Mouse (Mus musculus): Measurements from ENCODE around the gene Ptges. TPM values are rescaled to one million over a fixed set of nuclear protein-coding genes. Genes with fewer than 3 reads are reported as not detected.

Ptges gene
- polyA plus RNA-seq, 2 experiments from 2014 or later: 0.09 TPM; not detected in 1

- ATAC-seq: no peak
These were observed 32.4 kb downstream of the Ptges start for GRCm38 (mm10) chr2:30897291-30897690.

DNA sequence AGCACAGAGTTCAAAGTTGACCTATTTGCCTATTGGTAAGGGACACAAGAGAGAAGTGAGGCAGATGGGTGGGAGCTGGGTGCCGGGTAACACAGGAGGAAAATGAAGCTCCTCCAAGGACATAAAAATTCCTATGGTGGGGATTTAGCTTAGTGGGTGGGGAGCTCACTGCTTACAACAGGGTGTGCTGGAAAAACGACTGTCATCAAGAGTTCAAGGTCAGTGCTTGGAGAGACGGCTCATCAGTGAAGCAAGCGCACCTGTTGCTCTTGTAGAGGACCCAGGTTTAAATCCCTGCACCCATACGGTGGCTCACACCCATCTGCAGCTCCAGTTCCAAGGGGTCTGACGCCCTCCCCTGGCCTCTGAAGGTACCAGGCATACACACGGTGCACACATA lies 35.7 kb downstream of the Ptges start:
- ATAC-seq: no peak

GRCm38 (mm10) chr2:30893399-30893798 lies 36.3 kb downstream of the Ptges start:
- ATAC-seq: no peak

DNA sequence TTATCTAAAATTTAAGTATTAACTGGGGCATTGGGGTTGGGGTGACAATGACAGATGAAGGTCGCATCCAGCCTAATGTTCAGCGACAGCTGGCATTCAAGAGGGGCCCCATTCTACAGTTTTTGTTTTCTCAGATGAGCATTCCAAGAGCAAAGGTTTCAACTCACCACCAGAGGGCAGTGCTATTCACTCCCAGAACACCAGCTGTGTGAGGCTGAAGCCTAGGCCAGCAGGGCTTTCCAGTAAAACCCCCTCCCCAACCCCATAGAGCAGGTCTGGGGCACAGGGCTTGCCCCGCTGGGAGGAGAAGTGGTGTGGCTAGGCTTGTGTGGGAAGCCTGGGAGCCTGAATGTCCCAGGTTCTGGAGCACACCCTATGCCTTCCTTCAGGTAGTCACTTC lies 38.7 kb downstream of the Ptges start:
- no peak for ATAC-seq

GRCm38 (mm10) chr2:30885453-30886163 lies 44.1 kb downstream of the Ptges start:
- ATAC-seq: no peak

DNA sequence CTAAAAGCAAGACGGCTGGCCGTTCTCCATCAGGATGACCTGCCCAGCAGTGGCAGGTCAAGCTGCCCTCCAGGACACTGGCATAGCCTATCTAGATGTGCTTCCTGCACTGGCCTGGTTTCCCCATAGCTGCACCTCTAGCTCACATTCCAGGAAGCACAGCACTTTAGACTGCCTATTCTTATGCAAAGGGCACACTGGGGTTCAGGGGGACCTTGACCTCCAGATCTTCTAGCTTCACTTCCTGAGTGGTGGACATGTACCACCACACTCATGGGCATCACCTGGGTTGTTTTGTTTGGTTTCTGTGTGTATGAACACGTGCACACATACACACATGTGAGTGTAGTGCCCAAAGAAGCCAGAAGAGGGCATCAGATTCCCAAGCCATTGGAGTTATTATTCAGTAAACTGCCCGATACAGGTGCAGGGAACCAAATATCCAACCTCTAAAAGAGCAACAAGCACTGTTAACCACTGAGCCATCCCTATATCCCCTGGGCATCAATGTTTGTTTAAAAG lies 44.8 kb downstream of the Ptges start:
- no peak for ATAC-seq

- no peak for ATAC-seq
These were observed 48.4 kb downstream of the Ptges start for GRCm38 (mm10) chr2:30881215-30881614.

- no peak for ATAC-seq
These were observed 50.2 kb downstream of the Ptges start for GRCm38 (mm10) chr2:30879481-30879880.

- no peak for ATAC-seq
These were observed 53.8 kb downstream of the Ptges start for GRCm38 (mm10) chr2:30875621-30876432.

DNA sequence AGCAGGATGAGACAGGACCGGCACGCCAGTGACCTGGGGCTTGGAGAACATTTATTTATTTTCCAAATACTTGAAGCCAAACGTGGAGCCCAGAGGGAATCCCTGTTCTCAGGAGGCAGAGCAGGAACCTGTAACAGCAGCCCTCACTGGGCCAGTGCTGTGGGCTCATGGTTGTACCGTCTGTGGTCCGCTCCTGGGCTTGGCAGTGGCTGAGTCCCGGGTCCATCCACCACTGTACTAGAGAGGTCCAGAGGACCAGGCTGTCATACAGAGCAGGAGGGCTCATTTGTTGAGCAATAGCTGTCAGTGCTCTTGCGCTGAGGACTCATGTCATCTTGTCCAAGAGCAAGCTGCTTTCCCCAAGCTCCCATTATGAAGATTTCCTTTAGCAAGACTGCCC lies 54.6 kb downstream of the Ptges start:
- no peak for ATAC-seq

GRCm38 (mm10) chr2:30874445-30874844 lies 55.2 kb downstream of the Ptges start:
- ATAC-seq: no peak

DNA sequence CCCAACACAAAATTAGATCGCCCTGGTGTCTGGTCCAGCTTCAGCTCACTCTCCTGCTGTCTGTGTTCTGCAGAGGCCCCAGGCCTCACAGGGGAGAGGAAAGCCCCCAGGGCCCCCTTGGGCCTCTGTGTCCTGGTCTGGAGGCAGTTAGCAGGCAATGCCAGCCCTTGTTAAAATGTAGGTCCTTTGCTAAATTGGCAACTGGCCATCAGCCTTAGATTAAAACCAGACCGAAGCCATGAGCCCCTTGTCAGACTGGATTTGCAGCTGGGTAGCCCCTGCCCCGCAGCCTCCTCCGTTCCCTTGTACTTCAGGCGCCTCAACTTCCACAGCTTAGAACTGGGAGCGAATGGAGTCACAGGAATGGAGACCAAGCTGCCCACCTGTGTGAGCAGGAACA lies 57.0 kb downstream of the Ptges start:
- ATAC-seq: no peak

DNA sequence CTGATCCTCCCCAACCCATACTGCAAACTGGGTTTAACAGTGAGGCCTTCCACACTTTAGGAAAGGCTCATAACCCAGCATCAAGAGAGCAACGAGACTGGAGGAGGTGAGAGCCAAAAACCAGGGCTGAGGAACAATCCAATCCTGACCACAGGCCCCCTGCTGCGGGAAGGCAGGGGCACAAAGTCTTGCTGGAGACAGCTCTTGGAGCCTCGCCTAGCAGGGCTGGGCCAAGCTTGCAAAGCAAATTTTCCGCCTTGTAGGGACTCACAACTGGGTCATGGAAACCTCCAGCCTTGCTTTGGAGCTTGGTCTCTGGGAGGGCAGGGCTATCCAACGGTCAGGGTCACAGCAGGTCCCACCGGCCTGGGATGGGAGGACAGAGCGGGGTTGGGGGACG lies 58.8 kb downstream of the Ptges start:
- ATAC-seq: no peak

DNA sequence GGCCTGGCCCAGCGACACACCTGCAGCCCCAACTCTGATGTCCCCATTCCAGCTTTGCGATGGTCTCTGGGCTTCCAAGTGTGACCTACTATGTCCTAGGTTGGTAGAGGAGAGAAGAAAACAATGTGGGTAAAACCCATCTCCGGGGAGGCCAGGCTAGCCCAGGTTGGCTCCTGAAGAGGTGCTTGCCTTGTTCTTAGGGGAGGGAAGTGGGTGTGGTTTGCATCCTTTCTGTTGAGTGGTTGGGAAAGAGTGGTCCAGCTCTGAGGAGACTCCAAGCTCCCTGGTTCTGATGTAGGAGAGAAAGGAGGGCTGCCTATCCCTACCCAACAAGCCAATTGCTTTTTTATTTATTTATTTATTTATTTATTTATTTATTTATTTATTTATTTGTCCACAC lies 64.2 kb downstream of the Ptges start:
- no peak for ATAC-seq

GRCm38 (mm10) chr2:30864968-30865381 lies 64.7 kb downstream of the Ptges start:
- ATAC-seq: no peak

DNA sequence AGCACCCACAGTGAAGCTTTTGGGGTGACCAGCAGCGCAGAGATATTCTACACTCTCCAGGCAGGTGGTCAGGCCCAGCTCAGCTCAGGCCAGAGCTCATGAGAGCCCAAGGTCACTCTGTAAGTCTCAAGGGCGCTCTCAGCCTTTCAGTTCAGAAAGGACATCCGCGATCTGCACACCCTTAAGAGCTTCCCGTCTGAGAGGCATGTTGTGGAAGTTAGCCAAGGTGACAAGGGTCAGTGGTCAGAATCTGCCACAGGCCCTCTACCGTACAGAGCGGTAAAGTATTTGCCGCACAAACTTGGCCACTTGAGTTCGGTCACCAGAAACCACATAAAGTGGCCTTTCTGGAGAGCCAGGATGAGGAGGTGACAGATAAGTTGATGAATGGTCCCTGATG lies 66.1 kb downstream of the Ptges start:
- ATAC-seq: no peak

DNA sequence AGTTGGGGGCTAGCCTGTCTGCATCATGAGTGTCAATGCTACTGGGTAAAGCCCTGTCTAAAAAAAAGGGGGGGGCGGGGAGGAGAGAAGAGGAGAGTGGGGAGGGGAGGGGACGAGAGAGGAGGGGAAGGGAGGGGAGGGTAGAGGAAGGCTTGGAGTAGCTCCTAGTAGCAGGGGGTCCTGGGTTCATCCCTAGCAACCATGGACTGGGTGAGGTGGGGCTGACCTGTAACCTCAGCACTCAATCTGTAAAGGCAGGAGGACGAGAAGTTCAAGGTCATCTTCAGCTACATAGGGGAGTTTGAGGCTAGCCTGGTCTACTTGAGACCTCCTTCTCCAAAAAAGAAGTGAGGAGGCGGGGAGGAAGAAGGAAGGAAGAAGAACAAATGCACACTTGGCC lies 67.6 kb downstream of the Ptges start:
- ATAC-seq: no peak

- ATAC-seq: no peak
These were observed 69.9 kb downstream of the Ptges start for GRCm38 (mm10) chr2:30859782-30860181.

DNA sequence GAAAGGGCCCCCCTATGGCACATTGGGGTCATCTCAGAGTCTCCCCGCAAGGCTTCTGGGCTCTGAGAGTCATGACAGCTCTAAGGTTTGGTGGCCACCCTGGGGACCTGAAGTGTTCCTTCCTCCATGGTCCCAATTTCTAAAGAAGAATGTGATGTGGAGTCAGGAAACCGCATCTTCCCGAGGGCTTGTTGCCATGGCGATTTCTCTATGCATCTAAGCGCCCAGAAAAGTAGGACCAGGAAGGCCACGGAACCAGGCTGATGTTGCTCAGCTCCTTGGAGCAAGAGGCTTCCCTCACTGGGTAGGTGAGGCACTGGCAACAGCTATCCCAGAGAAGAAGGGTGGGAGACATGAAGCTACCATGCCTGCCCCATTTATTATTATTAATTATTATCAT lies 72.6 kb downstream of the Ptges start:
- ATAC-seq: no peak

GRCm38 (mm10) chr2:30852771-30853313 lies 76.8 kb downstream of the Ptges start:
- no peak for ATAC-seq

DNA sequence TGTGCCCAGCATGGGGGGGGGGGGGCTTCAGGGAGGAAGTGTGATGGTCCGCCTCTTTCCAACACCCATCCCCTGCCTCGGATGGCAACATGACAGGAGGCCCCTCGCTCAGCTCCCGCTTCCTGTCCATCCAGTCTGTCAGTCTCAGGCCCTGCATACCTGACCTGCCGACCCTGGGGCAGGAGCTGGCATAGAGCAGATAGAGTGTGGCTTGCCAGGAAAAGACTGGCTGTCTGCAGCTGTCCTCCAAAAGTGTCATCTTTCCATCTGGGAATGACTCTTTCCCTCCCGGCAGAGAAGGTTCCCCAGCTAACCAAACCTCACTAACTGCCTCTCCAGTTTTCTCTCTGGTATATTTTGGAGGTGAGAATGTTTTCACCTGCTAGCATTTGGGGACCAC lies 79.1 kb downstream of the Ptges start:
- no peak for ATAC-seq

DNA sequence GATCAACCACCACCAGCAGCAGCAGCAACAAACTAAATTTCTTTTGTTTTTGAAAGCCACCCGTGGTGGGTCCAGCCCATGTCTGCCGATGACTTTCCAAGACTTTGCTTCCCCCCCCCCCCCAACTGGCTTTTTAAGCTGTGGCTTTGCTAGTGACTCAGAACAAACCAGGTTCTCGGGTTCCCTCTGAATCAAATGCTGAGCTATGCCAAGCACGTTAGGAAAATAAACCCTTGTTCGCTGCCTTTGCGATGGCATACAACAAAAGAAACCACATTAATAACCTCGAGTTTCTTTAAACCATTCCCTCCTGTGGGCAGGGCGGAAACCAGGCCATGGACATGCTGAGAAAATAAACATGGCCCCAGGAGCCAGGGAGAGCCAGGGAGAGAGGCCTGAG lies 81.5 kb downstream of the Ptges start:
- ATAC-seq: no peak

DNA sequence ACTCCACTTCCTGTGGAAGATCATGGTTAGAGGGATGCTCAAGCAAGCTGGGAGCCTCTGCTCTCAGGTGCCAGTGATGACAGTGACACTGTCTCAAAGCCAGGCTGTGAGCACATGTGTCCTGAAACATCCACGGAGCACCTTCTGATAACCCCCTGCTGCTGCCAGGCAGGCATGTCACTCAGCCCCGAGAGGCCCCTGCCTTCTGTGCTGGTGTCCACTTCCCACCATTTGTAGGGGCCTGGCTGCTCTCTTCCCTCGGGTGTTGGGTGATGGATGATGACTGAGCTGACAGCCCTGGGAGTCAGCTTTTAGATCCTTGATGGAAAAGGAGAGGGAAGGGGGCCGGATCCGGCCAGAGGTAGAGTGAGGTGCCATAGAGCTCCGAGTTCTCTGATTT lies 82.9 kb downstream of the Ptges start:
- ATAC-seq: no peak

DNA sequence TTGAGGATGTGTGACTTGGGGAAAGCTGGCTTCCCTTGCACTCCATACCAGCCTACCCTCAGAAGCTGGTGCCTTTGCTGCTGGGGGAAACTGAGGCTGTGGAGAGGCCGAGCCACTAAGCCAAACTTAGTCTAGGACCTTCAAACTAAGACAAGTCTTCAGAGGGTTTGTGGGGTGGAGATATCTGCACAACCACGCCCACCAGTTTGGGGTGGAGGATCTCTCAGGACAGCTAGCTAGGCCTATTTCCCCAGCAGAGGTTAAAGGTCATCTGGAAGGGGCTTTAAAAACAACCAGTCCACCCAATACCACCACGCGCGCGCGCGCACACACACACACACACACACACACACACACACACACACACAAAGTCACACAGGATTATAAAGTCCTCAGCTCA lies 83.4 kb downstream of the Ptges start:
- ATAC-seq: no peak

All from activated CD4-positive, CD25-positive, alpha-beta regulatory T cell, adult 4 months (primary cell).